Mouse (Mus musculus): ENCODE data around the gene Rnf181.

The Rnf181 gene

GRCm38 (mm10) chr6:72323786-72324508, 42.8 kb downstream of the Rnf181 start:
- DNase-seq, result no peak

- DNase-seq, result no peak
These were observed 43.8 kb downstream of the Rnf181 start for GRCm38 (mm10) chr6:72322936-72323335.

- peak; percentile 41 for DNase-seq
These were observed 47.7 kb downstream of the Rnf181 start for GRCm38 (mm10) chr6:72319019-72319418.

- no peak for DNase-seq
These were observed 48.3 kb downstream of the Rnf181 start for GRCm38 (mm10) chr6:72318440-72318839.

GRCm38 (mm10) chr6:72316044-72316443, 50.7 kb downstream of the Rnf181 start:
- DNase-seq, result no peak

GRCm38 (mm10) chr6:72315384-72315783, 51.4 kb downstream of the Rnf181 start:
- no peak for DNase-seq

GRCm38 (mm10) chr6:72313124-72313867, 53.5 kb downstream of the Rnf181 start:
- no peak for DNase-seq

GRCm38 (mm10) chr6:72312198-72312597, 54.6 kb downstream of the Rnf181 start:
- DNase-seq, result no peak
